Comparison of ENCODE assay signal across 10 mouse cellular contexts in genomic region chr16:14444059-14444855, GRCm38 (mm10).
DNase-seq lines count a peak whose midpoint lies in the region; ATAC-seq lines count a peak whose summit lies in the region.
"Had no signal": no experiment of that assay in that cellular context is flagged by ENCODE, and none has a peak within 500 bp of the region (broad histone marks: within the 10 kb centered on the region; RNA-seq: fewer than 3 reads in every experiment).

No protein-coding gene starts in this region.

- H3K27me3 ChIP-seq in midbrain, embryonic 14.5 days (ENCODE audit: control insufficient read depth, insufficient read depth, low read length), result no peaks in the 10 kb centered on the region
- H3K27me3 ChIP-seq in midbrain, embryonic 13.5 days, result no peaks in the 10 kb centered on the region
- no peaks in the 10 kb centered on the region for H3K27me3 ChIP-seq in stomach, embryonic 16.5 days (ENCODE audit: control insufficient read depth, insufficient read depth, low read length)
- H3K27me3 ChIP-seq: forebrain, embryonic 13.5 days had no signal

- no peak overlapping the region for H3K27ac ChIP-seq in midbrain, embryonic 14.5 days (replicated peaks; ENCODE audit: low read depth, low read length)
- no peak overlapping the region for H3K27ac ChIP-seq in midbrain, embryonic 13.5 days
- H3K27ac ChIP-seq in stomach, embryonic 16.5 days (ENCODE audit: low read length), result peak overlapping the region; percentile 4; the same call in 1 of the 2 replicates
- H3K27ac ChIP-seq: forebrain, embryonic 13.5 days; liver, embryonic 14.5 days had no signal

- ATAC-seq in midbrain, embryonic 14.5 days (ENCODE audit: low FRiP score, low TSS enrichment), result no peak
- ATAC-seq in midbrain, embryonic 13.5 days, result no peak
- ATAC-seq in stomach, embryonic 16.5 days (ENCODE audit: insufficient read depth, low FRiP score), result no peak; the same call in 1 of the 2 replicates
- ATAC-seq: forebrain, embryonic 13.5 days had no signal

- no peak overlapping the region for H3K9ac ChIP-seq in midbrain, embryonic 14.5 days (replicated peaks; ENCODE audit: low read length)
- no peak overlapping the region for H3K9ac ChIP-seq in midbrain, embryonic 13.5 days (replicated peaks)
- no peak overlapping the region for H3K9ac ChIP-seq in stomach, embryonic 16.5 days (ENCODE audit: low read length)
- H3K9ac ChIP-seq: forebrain, embryonic 13.5 days; liver, embryonic 14.5 days had no signal

- H3K4me2 ChIP-seq in midbrain, embryonic 14.5 days (ENCODE audit: low read length), result no peak overlapping the region
- H3K4me2 ChIP-seq in midbrain, embryonic 13.5 days (replicated peaks), result no peak overlapping the region
- no peak overlapping the region for H3K4me2 ChIP-seq in stomach, embryonic 16.5 days (ENCODE audit: low read depth, low read length)
- H3K4me2 ChIP-seq: forebrain, embryonic 13.5 days had no signal

- DNase-seq in embryo, embryonic 11 days, result peak; percentile 6
- DNase-seq in embryo, embryonic 9.5 days (ENCODE audit: extremely low spot score), result no peak
- peak; percentile 2 for DNase-seq in midbrain, embryonic 14.5 days
- peak; percentile 41 to 61 for DNase-seq in heart, adult 9 months (ENCODE audit: low spot score in 2 of 2)
- DNase-seq in thymus, adult 18-20 months, result no peak
- DNase-seq in cerebellum, adult 8-10 months, result no peak

- H3K9me3 ChIP-seq in midbrain, embryonic 14.5 days (ENCODE audit: control insufficient read depth, low read length), result no peaks in the 10 kb centered on the region
- H3K9me3 ChIP-seq in midbrain, embryonic 13.5 days, result no peaks in the 10 kb centered on the region
- no peaks in the 10 kb centered on the region for H3K9me3 ChIP-seq in stomach, embryonic 16.5 days (replicated peaks; ENCODE audit: control insufficient read depth, low read length)
- H3K9me3 ChIP-seq: forebrain, embryonic 13.5 days had no signal

- WGBS in midbrain, embryonic 14.5 days, result 72% methylated on average over 6 of the region's 6 CpGs
- 66% methylated on average over 6 of the region's 6 CpGs for WGBS in midbrain, embryonic 13.5 days
- WGBS in stomach, embryonic 16.5 days, result 57% methylated on average over 6 of the region's 6 CpGs

- no peak overlapping the region for H3K4me3 ChIP-seq in midbrain, embryonic 14.5 days (replicated peaks; ENCODE audit: low read depth, low read length)
- no peak overlapping the region for H3K4me3 ChIP-seq in midbrain, embryonic 13.5 days (replicated peaks)
- no peak overlapping the region for H3K4me3 ChIP-seq in stomach, embryonic 16.5 days (replicated peaks; ENCODE audit: low read length)
- H3K4me3 ChIP-seq: forebrain, embryonic 13.5 days had no signal

- no peaks in the 10 kb centered on the region for H3K4me1 ChIP-seq in midbrain, embryonic 14.5 days (ENCODE audit: control insufficient read depth, insufficient read depth, low read length)
- no peaks in the 10 kb centered on the region for H3K4me1 ChIP-seq in midbrain, embryonic 13.5 days (replicated peaks)
- no peaks in the 10 kb centered on the region for H3K4me1 ChIP-seq in stomach, embryonic 16.5 days (ENCODE audit: control insufficient read depth, insufficient read depth, low read length)
- H3K4me1 ChIP-seq: forebrain, embryonic 13.5 days had no signal

- peaks cover 6% of the 10 kb centered on the region; the same call in 1 of the 2 replicates for H3K36me3 ChIP-seq in midbrain, embryonic 14.5 days (ENCODE audit: control insufficient read depth, insufficient read depth, low read length)
- H3K36me3 ChIP-seq in midbrain, embryonic 13.5 days, result peaks cover 23% of the 10 kb centered on the region; the same call in 1 of the 2 replicates
- no peaks in the 10 kb centered on the region for H3K36me3 ChIP-seq in stomach, embryonic 16.5 days (ENCODE audit: control insufficient read depth, insufficient read depth, low read length)

Comparison
In these comparisons a context has a peak if more than half of its experiments do, and no peak if none do; other contexts are left out.
1. DNase-seq: peak in embryo, embryonic 11 days (single experiment), midbrain, embryonic 14.5 days (single experiment) and heart, adult 9 months (2 of 2); none in embryo, embryonic 9.5 days (single experiment), thymus, adult 18-20 months (0 of 2) and cerebellum, adult 8-10 months (single experiment).